8 mouse cellular contexts compared by ENCODE assay signal in the genomic region with DNA sequence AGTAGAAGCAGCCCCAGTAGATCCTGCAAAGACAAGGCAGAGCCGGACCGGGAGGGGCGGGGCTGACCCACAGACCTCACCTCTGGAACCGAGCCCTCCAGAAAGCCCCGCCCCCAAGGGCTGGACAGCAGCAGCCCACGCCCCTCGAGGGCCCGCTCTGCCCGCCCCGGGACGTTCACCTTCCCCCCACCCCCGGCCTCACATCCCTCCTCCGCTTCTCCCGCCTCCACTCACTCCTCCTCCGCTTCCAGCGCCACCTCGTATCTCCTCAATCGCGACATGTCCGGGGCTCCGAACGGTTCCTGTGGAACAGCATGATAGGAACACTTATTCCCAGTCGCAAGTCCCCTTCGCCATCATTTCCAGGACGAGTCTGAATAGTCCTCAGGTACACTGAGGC. TPM values are rescaled to one million over a fixed set of nuclear protein-coding genes. Genes with fewer than 3 reads are reported as not detected.
DNase-seq lines count a peak whose midpoint lies in the region; ATAC-seq lines count a peak whose summit lies in the region.
"Not testable (repeated sequence)": the region's sequence is repeated elsewhere in the genome, so short reads cannot be mapped to it uniquely, and the experiment has no call there.

No protein-coding gene starts in this region.

- intact Hi-C loops in gastrocnemius, postnatal 14 days (cut with DNase I; ENCODE audit: low total_unique reads); left cerebral cortex, postnatal 36 days (cut with DNase I): not testable (repeated sequence)

- H3K9me3 ChIP-seq in hindbrain, embryonic 13.5 days: not testable (repeated sequence)

- peak overlapping the region; percentile 51 for H3K4me2 ChIP-seq in hindbrain, embryonic 13.5 days

- 0 out of 2 replicates have a peak, but pooled peaks have one; percentile 50 for ATAC-seq in common myeloid progenitor, adult 5-6 weeks (replicated peaks; ENCODE audit: low read depth, poor library complexity, severe bottlenecking)
- ATAC-seq in hindbrain, embryonic 13.5 days (ENCODE audit: low FRiP score): not testable (repeated sequence)

- H3K27me3 ChIP-seq in hindbrain, embryonic 13.5 days: not testable (repeated sequence)

- not testable (repeated sequence) for H3K36me3 ChIP-seq in hindbrain, embryonic 13.5 days

- H3K9ac ChIP-seq in hindbrain, embryonic 13.5 days: peak overlapping the region; percentile 69

- H3K4me1 ChIP-seq in hindbrain, embryonic 13.5 days (replicated peaks): peaks cover 11% of the 10 kb centered on the region

- WGBS in hindbrain, embryonic 13.5 days: under 1% methylated on average over 18 of the region's 25 CpGs

- H3K27ac ChIP-seq in hindbrain, embryonic 13.5 days: peak overlapping the region; percentile 72

- H3K4me3 ChIP-seq in hindbrain, embryonic 13.5 days: peak overlapping the region; percentile 47

- DNase-seq in ZHBTc4 (ENCODE audit: low read depth, low spot score): peak; percentile 88
- DNase-seq in gastrocnemius, postnatal 14 days: peak; percentile 71
- peak; percentile 47 to 51 for DNase-seq in left cerebral cortex, postnatal 36 days (ENCODE audit: low spot score in 2 of 2)
- DNase-seq in lung, postnatal 36 days: peak; percentile 82
- DNase-seq in ovary, postnatal 36 days (ENCODE audit: low spot score): peak; percentile 81
- DNase-seq in thymus, postnatal 25 days: peak; percentile 56

RNA-seq across cellular contexts. Expression of a gene that starts 0.5 kb away (rescaled TPM):
- 7.3 and 18.8 TPM in 2 replicates for total RNA-seq in common myeloid progenitor, adult 5-6 weeks (2017)
- total RNA-seq in gastrocnemius, postnatal 14 days (2021): 10 to 100 TPM; 27.3 to 31.4 TPM
- 256 and 261 TPM in 2 replicates for polyA plus RNA-seq in hindbrain, embryonic 13.5 days (2015; fragmentation: Nextera tagmentation; extraction: Ambion mirVana)
- 100 to 1,000 TPM; 244 to 288 TPM for total RNA-seq in left cerebral cortex, postnatal 36 days (2021)

RNA-seq across cellular contexts. Expression of a gene that starts 17.5 kb away (rescaled TPM):
- total RNA-seq in common myeloid progenitor, adult 5-6 weeks (2017): 61.0 and 86.9 TPM in 2 replicates
- 10 to 100 TPM; 12.0 to 15.6 TPM for total RNA-seq in gastrocnemius, postnatal 14 days (2021)
- polyA plus RNA-seq in hindbrain, embryonic 13.5 days (2015; fragmentation: Nextera tagmentation; extraction: Ambion mirVana): 58.9 and 62.0 TPM in 2 replicates
- 10 to 100 TPM; 54.3 to 57.7 TPM for total RNA-seq in left cerebral cortex, postnatal 36 days (2021)

RNA-seq across cellular contexts. Expression of a gene that starts 18.5 kb away (rescaled TPM):
- total RNA-seq in common myeloid progenitor, adult 5-6 weeks (2017): 18.4 and 26.9 TPM in 2 replicates
- total RNA-seq in gastrocnemius, postnatal 14 days (2021): 10 to 100 TPM; 26.5 to 27.0 TPM
- polyA plus RNA-seq in hindbrain, embryonic 13.5 days (2015; fragmentation: Nextera tagmentation; extraction: Ambion mirVana): 36.6 and 42.8 TPM in 2 replicates
- total RNA-seq in left cerebral cortex, postnatal 36 days (2021): 10 to 100 TPM; 81.0 to 94.7 TPM

RNA-seq across cellular contexts. Expression of a gene that starts 42.6 kb away (rescaled TPM):
- not detected in 2 replicates for total RNA-seq in common myeloid progenitor, adult 5-6 weeks (2017)
- not detected for total RNA-seq in gastrocnemius, postnatal 14 days (2021)
- 1.1 and 2.2 TPM in 2 replicates for polyA plus RNA-seq in hindbrain, embryonic 13.5 days (2015; fragmentation: Nextera tagmentation; extraction: Ambion mirVana)
- under 1 TPM in 1 of 2 experiments, not detected in 1; 0.36 TPM for total RNA-seq in left cerebral cortex, postnatal 36 days (2021)

RNA-seq across cellular contexts. Expression of a gene that starts 50.5 kb away (rescaled TPM):
- total RNA-seq in common myeloid progenitor, adult 5-6 weeks (2017): 62.8 and 92.5 TPM in 2 replicates
- 10 to 100 TPM; 39.6 to 44.8 TPM for total RNA-seq in gastrocnemius, postnatal 14 days (2021)
- 301 and 303 TPM in 2 replicates for polyA plus RNA-seq in hindbrain, embryonic 13.5 days (2015; fragmentation: Nextera tagmentation; extraction: Ambion mirVana)
- total RNA-seq in left cerebral cortex, postnatal 36 days (2021): 100 to 1,000 TPM; 159 to 187 TPM

Comparison
In these comparisons a context has a peak if more than half of its experiments do, and no peak if none do; other contexts are left out.
1. RNA of a gene that starts 0.5 kb away (total RNA-seq): 244 to 288 TPM in left cerebral cortex, postnatal 36 days; 27.3 to 31.4 TPM in gastrocnemius, postnatal 14 days and 7.3 to 18.8 TPM in common myeloid progenitor, adult 5-6 weeks; every median in the first group is over 4 times any median in the second.
2. Peak in every context shown above with its lines, with median percentiles within 50 percentile points of each other: DNase-seq.